Mouse (Mus musculus) left cerebral cortex, adult 9 months (tissue): ENCODE results near the gene L3mbtl4.
A peak's percentile ranks its signal among the peaks of the same experiment; 100 is the strongest.

Experiments
- DNase-seq, 2 experiments: peaks; one replicate each; pipeline ENCODE4 v3.0.0; 2022; ENCODE audit warnings: low spot score in 2 of 2

Gene L3mbtl4

GRCm38 (mm10) chr17:68640187-68640586, 366.6 kb downstream of the L3mbtl4 start:
- DNase-seq, result no peak

GRCm38 (mm10) chr17:68642521-68643088, 369.0 kb downstream of the L3mbtl4 start:
- peak; percentile 8 to 17 for DNase-seq

- DNase-seq, result no peak
These were observed 392.9 kb downstream of the L3mbtl4 start for GRCm38 (mm10) chr17:68666528-68666927.

GRCm38 (mm10) chr17:68672088-68672504, 398.5 kb downstream of the L3mbtl4 start:
- no peak for DNase-seq

- DNase-seq, result peak; percentile 3
These were observed 437.1 kb downstream of the L3mbtl4 start for GRCm38 (mm10) chr17:68710701-68711100.

- no peak for DNase-seq
These were observed 437.8 kb downstream of the L3mbtl4 start for GRCm38 (mm10) chr17:68711350-68711749.

GRCm38 (mm10) chr17:68748296-68748695, 474.7 kb downstream of the L3mbtl4 start:
- DNase-seq, result no peak

- DNase-seq, result no peak
These were observed 476.9 kb downstream of the L3mbtl4 start for GRCm38 (mm10) chr17:68750513-68750912.

GRCm38 (mm10) chr17:68753112-68753511, 479.5 kb downstream of the L3mbtl4 start:
- peak in 1 of 2 experiments; percentile 59 for DNase-seq

GRCm38 (mm10) chr17:68754789-68755188, 481.2 kb downstream of the L3mbtl4 start:
- DNase-seq, result peak in 1 of 2 experiments; percentile 46

GRCm38 (mm10) chr17:68758428-68758827, 484.8 kb downstream of the L3mbtl4 start:
- DNase-seq, result peak in 1 of 2 experiments; percentile 29

GRCm38 (mm10) chr17:68758936-68759335, 485.3 kb downstream of the L3mbtl4 start:
- DNase-seq, result peak in 1 of 2 experiments; percentile 29

- no peak for DNase-seq
These were observed 486.4 kb downstream of the L3mbtl4 start for GRCm38 (mm10) chr17:68759978-68760377.

GRCm38 (mm10) chr17:68764329-68764880, 490.8 kb downstream of the L3mbtl4 start:
- DNase-seq, result no peak

GRCm38 (mm10) chr17:68769561-68769960, 496.0 kb downstream of the L3mbtl4 start:
- DNase-seq, result no peak

- DNase-seq, result no peak
These were observed 497.6 kb downstream of the L3mbtl4 start for GRCm38 (mm10) chr17:68771046-68771750.

- DNase-seq, result no peak
These were observed 520.1 kb downstream of the L3mbtl4 start for GRCm38 (mm10) chr17:68793741-68794140.

GRCm38 (mm10) chr17:68826323-68826722, 552.7 kb downstream of the L3mbtl4 start, which contains the start of gene Tmem200c:
TSS of gene Tmem200c (plus strand) at chr17:68826623.
- no peak for DNase-seq
